Mouse (Mus musculus) activated CD4-positive, CD25-positive, alpha-beta regulatory T cell, adult 4 months (primary cell): ENCODE data around the gene Foxi2. TPM values are rescaled to one million over a fixed set of nuclear protein-coding genes. Genes with fewer than 3 reads are reported as not detected.

Experiments used
- polyA plus RNA-seq, 2 experiments: library from polyadenylated mRNA; unstranded; fragments of 100-300 nt; shearing (Covaris generic); gene quantifications; one replicate each; pipeline ENCODE4 v1.2.1; 2017

Gene Foxi2
- polyA plus RNA-seq, 2 experiments from 2014 or later = not detected

Other genes with a start within 250 kb of the Foxi2 start
- gene Nps, start 151.6 kb upstream of the Foxi2 start, polyA plus RNA-seq = not detected
- gene Clrn3, start 118.3 kb downstream of the Foxi2 start, polyA plus RNA-seq = not detected
- gene Ptpre, start 127.2 kb downstream of the Foxi2 start, polyA plus RNA-seq = 10 to 100 TPM; 25.5 to 31.1 TPM